Mouse (Mus musculus) embryonic facial prominence, embryonic 12.5 days (tissue): ENCODE results near the gene Glipr2. TPM values are rescaled to one million over a fixed set of nuclear protein-coding genes. Genes with fewer than 3 reads are reported as not detected.

Source experiments
- ATAC-seq: fragments of 200-750 bp; cut with Nextera tagmentation; 2 replicates; pipeline ENCODE4 v1.8.0; 2017; ENCODE audit not compliant: insufficient number of reproducible peaks, insufficient read depth, low FRiP score, low TSS enrichment
- H3K27ac ChIP-seq: fragments of 300-500 bp; sonication (generic); 2 replicates; pipeline ENCODE4 v1.5.1; 2016; ENCODE audit warnings: mild to moderate bottlenecking
- H3K27me3 ChIP-seq: fragments of 300-500 bp; sonication (generic); 2 replicates; pipeline ENCODE4 v1.6.1; 2016; ENCODE audit warnings: mild to moderate bottlenecking, moderate library complexity
- H3K36me3 ChIP-seq: fragments of 300-500 bp; sonication (generic); 2 replicates; pipeline ENCODE4 v1.6.1; 2016; ENCODE audit warnings: mild to moderate bottlenecking
- H3K4me1 ChIP-seq: fragments of 300-500 bp; sonication (generic); 2 replicates; pipeline ENCODE4 v1.6.1; 2016
- H3K4me2 ChIP-seq: fragments of 300-500 bp; sonication (generic); replicated peaks from 2 replicates; pipeline ENCODE4 v1.6.1; 2016; ENCODE audit warnings: mild to moderate bottlenecking, moderate library complexity
- H3K4me3 ChIP-seq: fragments of 300-500 bp; sonication (generic); 2 replicates; pipeline ENCODE4 v1.5.1; 2016; ENCODE audit warnings: mild to moderate bottlenecking
- H3K9ac ChIP-seq: fragments of 300-500 bp; sonication (generic); 2 replicates; pipeline ENCODE4 v1.6.1; 2016; ENCODE audit warnings: mild to moderate bottlenecking, moderate library complexity
- H3K9me3 ChIP-seq: fragments of 300-500 bp; sonication (generic); 2 replicates; pipeline ENCODE4 v1.6.1; 2016; ENCODE audit warnings: mild to moderate bottlenecking, moderate library complexity
- WGBS: fragments of 180-500 bp; shearing (Covaris S2); methylation state at CpG from one replicate; pipeline ENCODE4 v1.1.7; 2016; 5-methylcytosine and 5-hydroxymethylcytosine counted together
- polyA plus RNA-seq: library from polyadenylated mRNA; unstranded; fragments of >200 nt; fragmentation: Nextera tagmentation; extraction: Ambion mirVana; gene quantifications from 2 replicates; pipeline ENCODE4 v1.2.1, GENCODE M21; 2016

The Glipr2 gene
- polyA plus RNA-seq, 1 experiment from 2014 or later: 118 TPM

GRCm38 (mm10) chr4:44012376-44013367, 55.5 kb downstream of the Glipr2 start:
- ATAC-seq: peak; percentile 92
- peak overlapping the region; percentile 95 for H3K9ac ChIP-seq
- peak overlapping the region; percentile 69 for H3K27ac ChIP-seq
- no peaks in the 10 kb centered on the region for H3K27me3 ChIP-seq
- H3K36me3 ChIP-seq: no peaks in the 10 kb centered on the region
- H3K9me3 ChIP-seq: no peaks in the 10 kb centered on the region
- H3K4me3 ChIP-seq: peak overlapping the region; percentile 98
- WGBS: under 1% methylated on average over 77 of the region's 77 CpGs
- peak overlapping the region; percentile 98 for H3K4me2 ChIP-seq
- peaks cover 20% of the 10 kb centered on the region for H3K4me1 ChIP-seq

- H3K27me3 ChIP-seq: no peaks in the 10 kb centered on the region
- no peak overlapping the region for H3K27ac ChIP-seq
- peak overlapping the region; percentile 95 for H3K9ac ChIP-seq
- H3K4me3 ChIP-seq: peak overlapping the region; percentile 98
- whole genome bisulfite sequencing: 24% methylated on average over 11 of the region's 11 CpGs
- peaks cover 20% of the 10 kb centered on the region for H3K4me1 ChIP-seq
- no peaks in the 10 kb centered on the region for H3K9me3 ChIP-seq
- no peak for ATAC-seq
- H3K4me2 ChIP-seq: peak overlapping the region; percentile 98
- 0 out of 2 replicates have a peak, but pooled peaks cover 4% of the 10 kb centered on the region for H3K36me3 ChIP-seq
Observed at GRCm38 (mm10) chr4:44013391-44014070, 56.3 kb downstream of the Glipr2 start.

- H3K36me3 ChIP-seq: peaks cover 25% of the 10 kb centered on the region
- no peak overlapping the region for H3K4me2 ChIP-seq
- H3K27ac ChIP-seq: no peak overlapping the region
- peaks cover 20% of the 10 kb centered on the region for H3K4me1 ChIP-seq
- H3K9ac ChIP-seq: no peak overlapping the region
- WGBS: 81% methylated on average over 4 of the region's 4 CpGs
- H3K9me3 ChIP-seq: no peaks in the 10 kb centered on the region
- no peak for ATAC-seq
- no peaks in the 10 kb centered on the region for H3K27me3 ChIP-seq
- no peak overlapping the region for H3K4me3 ChIP-seq
Observed at GRCm38 (mm10) chr4:44016071-44016470, 58.9 kb downstream of the Glipr2 start.

- peaks cover 32% of the 10 kb centered on the region for H3K36me3 ChIP-seq
- 93% methylated on average over 12 of the region's 12 CpGs for WGBS
- ATAC-seq: no peak
- H3K27me3 ChIP-seq: no peaks in the 10 kb centered on the region
- no peak overlapping the region for H3K9ac ChIP-seq
- no peak overlapping the region for H3K4me2 ChIP-seq
- H3K9me3 ChIP-seq: no peaks in the 10 kb centered on the region
- no peak overlapping the region for H3K27ac ChIP-seq
- no peak overlapping the region for H3K4me3 ChIP-seq
- peaks cover 20% of the 10 kb centered on the region for H3K4me1 ChIP-seq
Observed at GRCm38 (mm10) chr4:44016791-44017190, 59.6 kb downstream of the Glipr2 start.

- no peak for ATAC-seq
- WGBS: 89% methylated on average over 4 of the region's 4 CpGs
- Histone ChIP-seq H3K9ac (no peak overlapping the region), H3K4me2 (no peak overlapping the region), H3K27me3 (no peaks in the 10 kb centered on the region), H3K27ac (no peak overlapping the region), H3K4me3 (no peak overlapping the region), H3K36me3 (peaks cover 86% of the 10 kb centered on the region), H3K4me1 (no peaks in the 10 kb centered on the region), H3K9me3 (no peaks in the 10 kb centered on the region)
Observed at GRCm38 (mm10) chr4:44022323-44022722, 65.1 kb downstream of the Glipr2 start.

- H3K9me3 ChIP-seq: no peaks in the 10 kb centered on the region
- H3K4me2 ChIP-seq: no peak overlapping the region
- 88% methylated on average over 11 of the region's 11 CpGs for WGBS
- no peaks in the 10 kb centered on the region for H3K27me3 ChIP-seq
- peaks cover 91% of the 10 kb centered on the region for H3K36me3 ChIP-seq
- no peak overlapping the region for H3K4me3 ChIP-seq
- no peak overlapping the region for H3K27ac ChIP-seq
- H3K9ac ChIP-seq: no peak overlapping the region
- 0 out of 2 replicates have a peak, but pooled peaks have one; percentile 6 for ATAC-seq
- peaks cover 1% of the 10 kb centered on the region; the same call in 1 of the 2 replicates for H3K4me1 ChIP-seq
Observed at GRCm38 (mm10) chr4:44022766-44023165, 65.6 kb downstream of the Glipr2 start.

- Histone ChIP-seq H3K27ac (no peak overlapping the region), H3K4me3 (no peak overlapping the region), H3K36me3 (peaks cover 94% of the 10 kb centered on the region), H3K27me3 (no peaks in the 10 kb centered on the region), H3K4me2 (no peak overlapping the region), H3K9me3 (no peaks in the 10 kb centered on the region), H3K4me1 (peaks cover 4% of the 10 kb centered on the region; the same call in 1 of the 2 replicates), H3K9ac (no peak overlapping the region)
- no peak for ATAC-seq
- WGBS: 92% methylated on average over 9 of the region's 9 CpGs
Observed at GRCm38 (mm10) chr4:44023681-44024080, 66.5 kb downstream of the Glipr2 start.

- Histone ChIP-seq H3K36me3 (peaks cover 99% of the 10 kb centered on the region), H3K4me1 (peaks cover 4% of the 10 kb centered on the region; the same call in 1 of the 2 replicates), H3K27me3 (no peaks in the 10 kb centered on the region), H3K9ac (no peak overlapping the region), H3K4me3 (no peak overlapping the region), H3K9me3 (no peaks in the 10 kb centered on the region), H3K27ac (no peak overlapping the region), H3K4me2 (no peak overlapping the region)
- 95% methylated on average over 6 of the region's 6 CpGs for WGBS
- no peak for ATAC-seq
Observed at GRCm38 (mm10) chr4:44024241-44024640, 67.0 kb downstream of the Glipr2 start.

GRCm38 (mm10) chr4:44025570-44025969, 68.4 kb downstream of the Glipr2 start:
- no peak overlapping the region for H3K9ac ChIP-seq
- WGBS: 88% methylated on average over 6 of the region's 6 CpGs
- H3K4me1 ChIP-seq: peaks cover 4% of the 10 kb centered on the region; the same call in 1 of the 2 replicates
- no peak overlapping the region for H3K4me2 ChIP-seq
- H3K36me3 ChIP-seq: peaks cover 99% of the 10 kb centered on the region
- no peak overlapping the region for H3K4me3 ChIP-seq
- ATAC-seq: no peak
- H3K27ac ChIP-seq: no peak overlapping the region
- no peaks in the 10 kb centered on the region for H3K9me3 ChIP-seq
- H3K27me3 ChIP-seq: no peaks in the 10 kb centered on the region
